In the genomic region with DNA sequence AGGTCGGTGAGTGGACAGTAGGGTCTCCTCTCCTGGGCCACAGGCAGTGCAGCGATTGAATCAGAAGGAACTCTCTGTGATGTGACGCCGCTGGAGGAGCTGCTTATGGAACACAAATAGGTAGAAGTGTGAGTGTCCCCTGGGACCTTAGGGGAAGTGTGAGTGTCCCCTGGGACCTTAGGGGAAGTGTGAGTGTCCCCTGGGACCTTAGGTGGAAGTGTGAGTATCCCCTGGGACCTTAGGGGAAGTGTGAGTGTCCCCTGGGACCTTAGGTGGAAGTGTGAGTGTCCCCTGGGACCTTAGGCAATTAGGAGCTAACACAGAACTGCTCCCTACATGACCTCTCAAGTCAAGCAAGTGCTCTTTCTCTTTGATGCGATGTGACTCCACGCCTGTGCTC, we compare ENCODE assay signal across 23 mouse cellular contexts. TPM values are rescaled to one million over a fixed set of nuclear protein-coding genes. Genes with fewer than 3 reads are reported as not detected.
DNase-seq lines count a peak whose midpoint lies in the region; ATAC-seq and TF ChIP-seq lines count a peak whose summit lies in the region.
"Had no signal": no experiment of that assay in that cellular context is flagged by ENCODE, and none has a peak within 500 bp of the region (broad histone marks: within the 10 kb centered on the region; RNA-seq: fewer than 3 reads in every experiment).

No protein-coding gene starts in this region.

- no peaks in the 10 kb centered on the region for H3K36me3 ChIP-seq in spleen, adult 2 months (ENCODE audit: control insufficient read depth, insufficient read depth, low read length)
- no peaks in the 10 kb centered on the region for H3K36me3 ChIP-seq in forebrain, postnatal 0 days (ENCODE audit: insufficient read depth)
- H3K36me3 ChIP-seq in hindbrain, embryonic 11.5 days (ENCODE audit: control insufficient read depth, insufficient read depth, low read length) = no peaks in the 10 kb centered on the region
- H3K36me3 ChIP-seq: embryonic facial prominence, embryonic 13.5 days; forebrain, embryonic 12.5 days; hindbrain, embryonic 10.5 days; kidney, embryonic 15.5 days; neural tube, embryonic 12.5 days had no signal

- no peak for TF ChIP-seq CTCF in spleen, adult 2 months (IDR thresholded peaks at IDR 0.05; ENCODE audit: extremely low read depth, insufficient read depth, insufficient read length, insufficient replicate concordance)
- no peak for TF ChIP-seq CTCF in forebrain, postnatal 0 days (IDR thresholded peaks at IDR 0.05; ENCODE audit: low read depth)

- H3K27ac ChIP-seq in spleen, adult 2 months (ENCODE audit: insufficient read depth, low read length) = peak overlapping the region; percentile 71
- H3K27ac ChIP-seq in forebrain, postnatal 0 days (ENCODE audit: low read depth, low read length) = no peak overlapping the region
- no peak overlapping the region for H3K27ac ChIP-seq in hindbrain, embryonic 11.5 days (ENCODE audit: low read depth, low read length)
- H3K27ac ChIP-seq: embryonic facial prominence, embryonic 13.5 days; forebrain, embryonic 12.5 days; hindbrain, embryonic 10.5 days; kidney, embryonic 15.5 days; liver, embryonic 14.5 days; neural tube, embryonic 12.5 days had no signal

- no peaks in the 10 kb centered on the region for H3K9me3 ChIP-seq in forebrain, postnatal 0 days (ENCODE audit: low read length)
- no peaks in the 10 kb centered on the region for H3K9me3 ChIP-seq in hindbrain, embryonic 11.5 days (ENCODE audit: control insufficient read depth, low read length)
- H3K9me3 ChIP-seq: embryonic facial prominence, embryonic 13.5 days; forebrain, embryonic 12.5 days; hindbrain, embryonic 10.5 days; kidney, embryonic 15.5 days; neural tube, embryonic 12.5 days had no signal

- 38% methylated on average over 6 of the region's 6 CpGs for WGBS in spleen, adult 2 months
- WGBS in forebrain, postnatal 0 days = 94% methylated on average over 6 of the region's 6 CpGs
- 89% methylated on average over 6 of the region's 6 CpGs for WGBS in hindbrain, embryonic 11.5 days

- peaks cover 4% of the 10 kb centered on the region; the same call in 1 of the 2 replicates for H3K4me1 ChIP-seq in spleen, adult 2 months (ENCODE audit: control insufficient read depth, insufficient read depth, insufficient read length)
- no peaks in the 10 kb centered on the region for H3K4me1 ChIP-seq in forebrain, postnatal 0 days (ENCODE audit: insufficient read depth)
- no peaks in the 10 kb centered on the region for H3K4me1 ChIP-seq in hindbrain, embryonic 11.5 days (replicated peaks; ENCODE audit: control insufficient read depth, insufficient read depth, low read length)
- H3K4me1 ChIP-seq: embryonic facial prominence, embryonic 13.5 days; forebrain, embryonic 12.5 days; hindbrain, embryonic 10.5 days; kidney, embryonic 15.5 days; neural tube, embryonic 12.5 days had no signal

- no peak for TF ChIP-seq POLR2A in spleen, adult 2 months (IDR thresholded peaks at IDR 0.05; ENCODE audit: low read depth, low read length)

- no peak overlapping the region for H3K9ac ChIP-seq in forebrain, postnatal 0 days
- H3K9ac ChIP-seq in hindbrain, embryonic 11.5 days (ENCODE audit: low read depth, low read length) = no peak overlapping the region
- H3K9ac ChIP-seq: embryonic facial prominence, embryonic 13.5 days; forebrain, embryonic 12.5 days; kidney, embryonic 15.5 days; liver, embryonic 14.5 days; neural tube, embryonic 12.5 days had no signal

- peak; percentile 30 for ATAC-seq in granulocyte monocyte progenitor cell, adult 5-6 weeks (replicated peaks; ENCODE audit: poor library complexity, severe bottlenecking)
- no peak for ATAC-seq in forebrain, postnatal 0 days
- no peak for ATAC-seq in hindbrain, embryonic 11.5 days (ENCODE audit: low FRiP score)
- ATAC-seq: activated CD4-positive, CD25-positive, alpha-beta regulatory T cell, adult 4 months; intestine, postnatal 0 days had no signal

- no peak overlapping the region for H3K4me3 ChIP-seq in spleen, adult 2 months (ENCODE audit: extremely low read depth, insufficient read depth, insufficient read length)
- no peak overlapping the region for H3K4me3 ChIP-seq in forebrain, postnatal 0 days (ENCODE audit: low read depth, low read length)
- no peak overlapping the region for H3K4me3 ChIP-seq in hindbrain, embryonic 11.5 days (ENCODE audit: low read depth, low read length)
- H3K4me3 ChIP-seq: embryonic facial prominence, embryonic 13.5 days; erythroblast, embryonic 14.5 days; forebrain, embryonic 12.5 days; hindbrain, embryonic 10.5 days; kidney, embryonic 15.5 days; neural tube, embryonic 12.5 days had no signal

- H3K4me2 ChIP-seq in forebrain, postnatal 0 days (ENCODE audit: low read depth) = no peak overlapping the region
- no peak overlapping the region for H3K4me2 ChIP-seq in hindbrain, embryonic 11.5 days (replicated peaks; ENCODE audit: low read depth, low read length)
- H3K4me2 ChIP-seq: embryonic facial prominence, embryonic 13.5 days; forebrain, embryonic 12.5 days; heart, embryonic 11.5 days; kidney, embryonic 15.5 days; neural tube, embryonic 12.5 days had no signal

- H3K27me3 ChIP-seq in spleen, adult 2 months (ENCODE audit: control insufficient read depth, insufficient read depth, low read length) = no peaks in the 10 kb centered on the region
- no peaks in the 10 kb centered on the region for H3K27me3 ChIP-seq in forebrain, postnatal 0 days (ENCODE audit: insufficient read depth, low read length)
- no peaks in the 10 kb centered on the region for H3K27me3 ChIP-seq in hindbrain, embryonic 11.5 days (ENCODE audit: control insufficient read depth, insufficient read depth, low read length)
- H3K27me3 ChIP-seq: embryonic facial prominence, embryonic 13.5 days; forebrain, embryonic 12.5 days; kidney, embryonic 15.5 days; neural tube, embryonic 12.5 days had no signal

- DNase-seq in lung, postnatal 10 days = peak; percentile 3
- no peak for DNase-seq in lung, postnatal 4 days
- peak; percentile 67 to 82 for DNase-seq in spleen, adult 2 months (ENCODE audit: low read depth in 1 of 2, low spot score in 2 of 2)
- no peak for DNase-seq in forebrain, postnatal 0 days
- DNase-seq in layer of hippocampus, adult 9-11 months = no peak
- no peak for DNase-seq in hindbrain, embryonic 11.5 days (ENCODE audit: low spot score)
- DNase-seq: adrenal gland, postnatal 25 days; cerebellum, adult 8-10 months; cerebellum, postnatal 36 days; embryo, embryonic 11 days; kidney, postnatal 36 days; midbrain, embryonic 14.5 days had no signal

RNA-seq across cellular contexts. Expression of gene Slc25a26, which starts 18.0 kb away (rescaled TPM):
- total RNA-seq in granulocyte monocyte progenitor cell, adult 5-6 weeks (2014; fragmentation: Nextera tagmentation) = 9.4 and 10.9 TPM in 2 replicates
- total RNA-seq in granulocyte monocyte progenitor cell, adult 5-6 weeks (2017) = 5.6 and 7.3 TPM in 2 replicates
- polyA plus RNA-seq in spleen, adult 2 months (2012; rRNA removed) = 4.8 and 7.6 TPM in 2 replicates
- 7.2 and 8.0 TPM in 2 replicates for total RNA-seq in forebrain, postnatal 0 days (2014; rRNA removed)
- 8.0 and 8.7 TPM in 2 replicates for polyA plus RNA-seq in forebrain, postnatal 0 days (2015; fragmentation: Nextera tagmentation; extraction: Ambion mirVana)
- polyA plus RNA-seq in hindbrain, embryonic 11.5 days (2014; fragmentation: Nextera tagmentation; extraction: Ambion mirVana) = 7.8 and 9.3 TPM in 2 replicates

Comparison
In these comparisons a context has a peak if more than half of its experiments do, and no peak if none do; other contexts are left out.
1. DNase-seq: peak in lung, postnatal 10 days (single experiment) and spleen, adult 2 months (2 of 2); none in lung, postnatal 4 days (0 of 2), forebrain, postnatal 0 days (single experiment), layer of hippocampus, adult 9-11 months (single experiment) and hindbrain, embryonic 11.5 days (single experiment).